Mouse (Mus musculus) common myeloid progenitor, adult 5-6 weeks (primary cell): ENCODE data around the gene Rnf220. TPM values are rescaled to one million over a fixed set of nuclear protein-coding genes. Genes with fewer than 3 reads are reported as not detected.

Experiments used
- ATAC-seq: replicated peaks from 2 replicates; pipeline ENCODE4 v1.8.0; 2016; ENCODE audit warnings: low read depth, mild to moderate bottlenecking, moderate TSS enrichment, inconsistent platforms; ENCODE audit not compliant: poor library complexity, severe bottlenecking
- total RNA-seq: library from RNA; stranded (forward); fragments of 200-1000, 187-1606 nt; gene quantifications from 2 replicates; pipeline ENCODE4 v1.2.3, GENCODE M21; 2017

Rnf220 gene
- total RNA-seq, 1 experiment from 2014 or later: 86.4 TPM

- no peak for ATAC-seq
These were observed 185.0 kb downstream of the Rnf220 start for GRCm38 (mm10) chr4:117311891-117312290.

- no peak for ATAC-seq
These were observed 187.4 kb downstream of the Rnf220 start for GRCm38 (mm10) chr4:117309427-117309826.

GRCm38 (mm10) chr4:117307270-117307669 lies 189.6 kb downstream of the Rnf220 start:
- no peak for ATAC-seq

GRCm38 (mm10) chr4:117305461-117305860 lies 191.4 kb downstream of the Rnf220 start:
- no peak for ATAC-seq

DNA sequence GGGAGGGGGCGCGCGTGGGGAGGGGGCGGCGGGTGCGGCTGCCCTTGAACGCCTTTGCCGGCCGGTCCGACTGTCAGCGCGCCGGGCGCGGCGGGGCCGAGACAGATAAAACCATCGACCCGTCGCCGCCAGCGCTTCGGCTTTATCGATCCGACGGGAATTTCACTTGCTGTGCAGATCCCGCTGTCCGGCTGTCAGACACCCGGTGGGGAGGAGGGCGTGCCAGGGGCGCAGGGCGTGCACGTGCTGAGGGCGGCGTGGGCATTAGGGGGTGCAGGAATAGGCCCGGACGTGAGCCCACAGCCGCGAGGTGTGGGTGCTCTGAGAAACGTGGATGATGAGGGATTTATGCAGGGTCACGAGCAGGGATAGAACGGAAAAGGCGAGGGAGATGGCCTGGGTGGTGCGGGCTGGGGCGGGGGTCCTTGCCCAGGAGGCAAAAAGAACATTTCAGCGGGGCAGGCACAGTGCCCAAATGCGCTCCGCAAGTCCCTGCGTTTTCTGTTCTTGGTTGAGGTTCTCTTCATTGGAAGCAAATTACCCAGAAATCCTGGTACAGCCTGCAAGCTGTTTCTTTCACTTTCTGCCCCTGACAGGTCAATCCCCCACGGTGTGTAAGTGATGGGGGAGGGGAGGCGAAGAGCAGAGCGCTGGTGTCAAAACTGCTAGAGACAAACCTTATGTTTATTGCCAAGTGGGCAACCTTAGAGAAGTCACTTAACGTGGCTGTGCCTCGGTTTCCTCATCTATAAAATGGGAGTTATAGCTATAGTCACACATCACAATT lies 192.4 kb downstream of the Rnf220 start:
- ATAC-seq: no peak

GRCm38 (mm10) chr4:117303581-117304238 lies 193.1 kb downstream of the Rnf220 start:
- no peak for ATAC-seq

GRCm38 (mm10) chr4:117302027-117302806 lies 194.6 kb downstream of the Rnf220 start:
- ATAC-seq: no peak

- no peak for ATAC-seq
These were observed 196.9 kb downstream of the Rnf220 start for GRCm38 (mm10) chr4:117299921-117300320.

GRCm38 (mm10) chr4:117297819-117298218 lies 199.0 kb downstream of the Rnf220 start:
- ATAC-seq: no peak

GRCm38 (mm10) chr4:117296849-117297593 lies 199.8 kb downstream of the Rnf220 start:
- no peak for ATAC-seq

- ATAC-seq: no peak
These were observed 205.2 kb downstream of the Rnf220 start for GRCm38 (mm10) chr4:117291696-117292095.

DNA sequence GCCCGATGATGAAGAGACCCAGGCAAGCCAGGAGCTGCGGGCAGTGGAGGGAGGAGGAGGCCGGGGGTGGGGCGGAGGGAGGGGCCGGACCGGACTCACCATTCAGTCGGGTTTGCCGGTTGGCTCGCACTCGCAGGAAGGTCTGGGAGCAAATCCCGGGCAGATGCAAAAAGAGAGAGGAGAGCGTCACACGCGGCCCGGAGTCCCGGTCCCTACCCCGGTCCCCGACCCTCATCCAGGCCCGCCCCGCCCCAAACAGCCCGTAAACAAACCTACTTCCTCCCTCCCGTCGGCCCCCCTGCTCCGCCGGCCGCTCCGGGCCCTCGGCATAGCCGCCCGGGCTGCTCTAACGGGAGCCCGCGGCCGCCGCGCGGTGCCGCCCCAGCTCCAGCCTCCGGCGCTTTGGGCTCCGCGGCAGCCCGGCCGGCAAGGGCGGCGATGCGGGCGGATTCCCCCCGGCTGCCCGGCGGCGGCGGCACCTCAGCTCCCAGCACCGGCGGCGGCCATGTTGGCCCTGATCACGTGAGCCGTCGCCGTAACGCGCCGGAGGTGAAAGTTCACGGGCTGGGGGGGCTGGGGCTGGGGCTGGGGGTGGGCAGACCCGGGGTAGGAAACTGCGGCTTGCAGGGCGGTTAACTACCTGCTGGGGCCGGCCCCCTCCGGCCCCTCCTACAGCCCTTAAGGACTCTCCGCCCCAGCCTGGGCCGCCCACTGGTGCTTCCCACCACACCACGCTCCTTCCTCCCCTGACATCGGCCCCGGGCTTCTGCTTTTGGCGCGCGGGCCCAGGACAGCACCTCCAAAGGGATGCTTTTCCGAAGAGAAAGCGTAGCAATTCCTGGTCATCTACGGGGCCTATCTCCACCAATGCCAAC lies 207.7 kb downstream of the Rnf220 start:
- ATAC-seq: peak; percentile 97

DNA sequence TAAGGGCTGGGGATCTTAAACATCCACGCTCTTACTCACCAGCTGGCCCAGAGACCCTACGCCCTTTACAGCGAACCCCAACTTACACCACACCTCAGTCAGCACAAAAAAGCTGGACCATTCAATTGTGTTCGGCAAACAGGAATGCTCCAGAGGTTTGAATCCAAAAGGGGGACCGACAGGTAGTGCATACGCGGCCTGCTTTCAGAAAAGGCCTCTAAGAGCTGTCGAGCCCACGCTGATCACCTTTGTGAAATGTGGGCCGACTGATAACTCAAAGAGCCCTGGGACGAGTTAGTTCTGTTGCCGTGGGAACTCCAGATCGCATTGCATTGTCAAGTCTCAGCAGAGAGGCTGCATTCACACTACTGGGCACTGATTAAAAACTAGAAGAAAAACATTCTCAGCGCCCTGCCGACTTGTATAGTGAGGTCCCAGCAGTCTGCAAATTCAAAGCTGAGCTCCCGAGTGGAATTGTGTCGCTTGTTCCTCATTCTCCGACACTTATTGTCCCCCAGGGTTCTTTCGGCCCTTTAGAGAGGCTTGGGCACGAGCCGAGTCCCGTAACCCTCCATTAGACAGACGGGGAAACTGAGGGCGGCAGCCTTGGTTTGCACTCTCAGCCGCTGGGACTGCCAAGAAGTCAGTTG lies 208.4 kb downstream of the Rnf220 start:
- no peak; the same call in 1 of the 2 replicates for ATAC-seq

DNA sequence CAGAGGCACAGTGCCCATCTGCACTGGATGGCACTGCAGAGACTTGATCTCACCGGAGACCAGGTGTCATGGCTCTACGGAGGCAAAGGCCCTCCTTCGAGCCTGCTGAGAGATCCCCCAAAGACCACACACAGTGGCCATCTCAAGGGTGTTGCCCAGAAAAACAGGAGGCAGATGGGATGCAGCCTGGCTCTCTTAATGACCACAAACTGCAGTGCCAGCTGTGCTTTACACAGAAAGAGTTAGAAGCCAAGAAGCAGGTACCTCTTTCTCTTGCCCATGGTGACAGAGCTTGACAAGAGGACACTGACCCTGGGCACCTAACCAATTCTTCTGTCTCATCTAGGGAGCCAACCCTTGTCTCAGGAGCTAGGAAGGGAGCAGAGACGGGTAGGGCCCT lies 212.5 kb downstream of the Rnf220 start:
- no peak for ATAC-seq

GRCm38 (mm10) chr4:117283271-117284191 lies 213.3 kb downstream of the Rnf220 start:
- no peak for ATAC-seq

- ATAC-seq: no peak
These were observed 215.6 kb downstream of the Rnf220 start for GRCm38 (mm10) chr4:117281090-117281845.

- no peak for ATAC-seq
These were observed 216.4 kb downstream of the Rnf220 start for GRCm38 (mm10) chr4:117280397-117280930.
